Comparison of ENCODE assay signal across 8 mouse cellular contexts in genomic region chr11:109068371-109069325, GRCm38 (mm10).
DNase-seq lines count a peak whose midpoint lies in the region.

No protein-coding gene starts in this region.

- peak; percentile 25 to 26 for DNase-seq in frontal cortex, postnatal 10 days (ENCODE audit: low spot score in 2 of 2)
- no peak for DNase-seq in frontal cortex, postnatal 36 days (ENCODE audit: low spot score in 2 of 2)
- peak; percentile 9 for DNase-seq in ES-CJ7 (ENCODE audit: low read depth, low spot score)
- DNase-seq in embryo, embryonic 11.5 days (ENCODE audit: low read depth, low spot score): peak; percentile 30
- DNase-seq in heart, postnatal 4 days: peak; percentile 12
- DNase-seq in lung, postnatal 36 days: peak; percentile 35
- DNase-seq in thymus, postnatal 25 days: no peak
- DNase-seq in thymus, adult 18-20 months: no peak

Comparison
In these comparisons a context has a peak if more than half of its experiments do, and no peak if none do; other contexts are left out.
1. DNase-seq: peak in frontal cortex, postnatal 10 days (2 of 2), ES-CJ7 (single experiment), embryo, embryonic 11.5 days (single experiment), heart, postnatal 4 days (single experiment) and lung, postnatal 36 days (single experiment); none in frontal cortex, postnatal 36 days (0 of 2), thymus, postnatal 25 days (single experiment) and thymus, adult 18-20 months (0 of 2).